Mouse (Mus musculus) activated CD4-positive, CD25-positive, alpha-beta regulatory T cell, adult 4 months (primary cell): Measurements from ENCODE around the gene Rptor. TPM values are rescaled to one million over a fixed set of nuclear protein-coding genes. Genes with fewer than 3 reads are reported as not detected.
"Not testable (repeated sequence)": the region's sequence is repeated elsewhere in the genome, so short reads cannot be mapped to it uniquely, and the experiment has no call there.

Experiments used
- ATAC-seq: one replicate; pipeline ENCODE4 v1.8.0; 2017
- polyA plus RNA-seq, 2 experiments: library from polyadenylated mRNA; unstranded; fragments of 100-300 nt; shearing (Covaris generic); gene quantifications; one replicate each; pipeline ENCODE4 v1.2.1; 2017

Rptor gene
- polyA plus RNA-seq, 2 experiments from 2014 or later: 6.1 to 6.6 TPM

GRCm38 (mm10) chr11:119657534-119657933, 54.8 kb downstream of the Rptor start:
- ATAC-seq: no peak

DNA sequence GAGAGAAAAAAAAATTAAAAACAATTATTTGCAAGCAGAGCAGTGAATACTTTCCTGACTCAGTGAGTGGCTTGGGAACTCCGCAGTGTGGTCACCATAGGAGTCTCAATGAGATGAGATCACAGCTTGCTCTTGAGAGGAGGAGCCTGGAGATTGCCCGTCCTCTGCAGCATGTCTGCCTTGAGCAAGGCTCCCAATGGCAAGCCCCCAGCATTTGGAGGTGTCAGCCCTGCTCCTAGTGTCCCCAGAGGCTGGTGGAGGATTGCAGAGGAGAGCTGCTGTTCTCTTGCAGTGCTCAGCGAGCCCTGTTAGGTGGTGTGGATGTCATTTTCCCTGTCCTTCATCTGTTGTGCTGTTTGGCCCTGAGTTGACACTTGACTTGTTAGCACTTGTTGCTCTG, 56.6 kb downstream of the Rptor start:
- ATAC-seq: no peak

DNA sequence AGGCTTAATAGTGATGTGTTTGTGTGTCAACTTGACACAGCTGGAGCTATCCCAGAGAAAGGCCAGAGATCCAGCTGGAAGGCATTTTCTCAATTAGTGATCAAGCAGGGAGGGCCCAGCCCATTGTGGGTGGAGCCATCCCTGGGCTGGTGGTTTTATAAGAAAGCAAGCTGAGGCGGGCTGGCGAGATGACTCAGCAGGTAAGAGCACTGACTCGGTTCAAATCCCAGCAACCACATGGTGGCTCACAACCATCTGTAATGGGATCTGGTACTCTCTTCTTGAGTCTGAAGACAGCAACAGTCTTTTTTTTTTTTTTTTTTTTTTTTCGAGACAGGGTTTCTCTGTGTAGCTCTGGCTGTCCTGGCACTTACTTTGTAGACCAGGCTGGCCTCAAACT, 58.8 kb downstream of the Rptor start:
- ATAC-seq: not testable (repeated sequence)

GRCm38 (mm10) chr11:119663876-119664275, 61.2 kb downstream of the Rptor start:
- ATAC-seq: no peak

DNA sequence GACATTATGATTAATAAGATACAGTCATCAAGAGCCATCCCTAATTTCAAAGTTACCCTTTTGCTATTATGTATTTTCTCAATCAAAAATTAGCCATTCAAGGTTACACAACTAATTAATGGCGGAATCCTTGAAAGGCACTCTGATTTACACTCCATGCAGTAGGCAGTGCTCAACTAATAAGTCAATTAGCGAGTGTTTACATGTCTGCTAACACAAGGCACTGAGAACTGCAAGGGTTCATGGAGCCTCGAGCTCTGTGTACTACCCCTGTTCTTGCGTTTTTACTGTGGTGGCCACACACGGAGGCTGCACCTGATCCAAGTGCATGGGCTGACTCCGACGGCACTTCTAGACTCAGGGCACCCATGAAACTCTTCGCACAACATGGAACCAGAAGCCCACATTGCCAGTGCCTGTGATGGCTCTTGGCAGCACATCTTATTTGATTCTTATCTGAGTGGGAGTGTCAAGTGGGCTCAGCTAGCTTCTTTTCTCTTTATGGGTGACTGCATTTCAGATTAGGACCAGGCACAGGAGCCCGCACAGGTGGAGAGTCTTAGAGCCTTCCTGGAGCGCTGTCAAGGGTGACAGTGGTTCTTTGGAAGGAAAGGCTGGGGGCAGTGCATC, 62.1 kb downstream of the Rptor start:
- ATAC-seq: no peak

DNA sequence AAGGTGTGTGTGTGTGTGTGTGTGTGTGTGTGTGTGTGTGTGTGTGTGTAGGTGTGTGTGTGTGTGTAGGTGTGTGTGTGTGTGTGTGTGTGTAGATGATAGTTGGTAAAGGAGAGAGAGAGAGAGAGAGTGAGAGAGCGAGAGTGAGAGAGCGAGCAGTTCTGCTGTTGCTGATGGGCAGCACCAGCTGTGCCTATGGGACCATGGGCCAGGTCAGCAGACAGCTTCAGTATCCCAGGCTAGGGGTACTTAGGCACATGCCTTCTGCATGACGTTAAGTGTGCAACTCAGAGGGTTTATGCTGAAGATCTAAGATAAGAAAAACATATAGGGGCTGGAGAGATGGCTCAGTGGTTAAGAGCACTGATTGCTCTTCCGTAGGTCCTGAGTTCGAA, 62.6 kb downstream of the Rptor start:
- no peak for ATAC-seq

DNA sequence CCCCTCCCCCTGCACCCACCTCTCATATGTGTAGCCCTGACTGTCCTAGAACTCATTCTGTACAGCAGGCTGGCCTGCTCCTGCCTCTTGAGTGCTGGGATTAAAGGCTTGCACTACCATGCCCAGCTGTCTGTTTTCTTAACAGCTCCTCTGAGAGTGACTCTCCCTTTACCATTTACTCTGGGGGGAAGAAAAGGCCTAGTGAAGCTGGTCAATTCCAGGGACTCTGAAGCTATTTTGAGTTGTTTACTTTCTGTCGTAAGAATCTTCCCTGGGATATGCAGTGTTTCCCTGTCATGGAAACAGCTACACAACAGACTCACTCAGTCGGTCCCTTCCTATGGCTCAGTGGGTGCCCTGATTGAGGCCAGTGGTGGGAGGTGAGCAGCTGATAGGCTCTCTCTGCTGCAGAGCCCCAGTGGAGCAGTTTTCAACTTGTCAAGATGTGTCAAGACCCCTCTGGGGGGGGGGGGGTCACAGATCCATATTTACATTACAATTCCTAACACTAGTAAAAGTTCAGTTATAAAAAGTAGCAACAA, 63.9 kb downstream of the Rptor start:
- ATAC-seq: no peak

- peak; percentile 99 for ATAC-seq
Observed at GRCm38 (mm10) chr11:119670690-119671666, 68.3 kb downstream of the Rptor start.

DNA sequence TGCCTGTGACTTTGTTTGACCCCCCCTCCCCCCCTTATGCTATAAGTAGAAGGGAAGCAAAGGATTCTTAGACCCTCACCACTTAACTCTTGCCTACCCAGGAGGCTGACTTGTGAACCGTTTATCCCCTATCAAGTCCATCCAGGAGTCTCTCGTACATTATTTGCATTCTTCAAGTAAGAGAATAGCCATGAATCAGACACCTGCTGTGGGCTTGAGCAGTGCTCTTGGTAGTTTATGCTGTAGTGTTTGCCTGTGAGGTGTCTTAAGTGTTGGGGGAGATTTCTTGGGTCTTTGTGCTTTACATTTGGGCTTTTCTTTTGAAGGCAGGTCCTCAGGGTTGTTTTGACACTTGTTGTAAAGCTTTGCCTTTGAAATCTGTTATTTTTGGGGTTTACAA, 69.3 kb downstream of the Rptor start:
- no peak for ATAC-seq

DNA sequence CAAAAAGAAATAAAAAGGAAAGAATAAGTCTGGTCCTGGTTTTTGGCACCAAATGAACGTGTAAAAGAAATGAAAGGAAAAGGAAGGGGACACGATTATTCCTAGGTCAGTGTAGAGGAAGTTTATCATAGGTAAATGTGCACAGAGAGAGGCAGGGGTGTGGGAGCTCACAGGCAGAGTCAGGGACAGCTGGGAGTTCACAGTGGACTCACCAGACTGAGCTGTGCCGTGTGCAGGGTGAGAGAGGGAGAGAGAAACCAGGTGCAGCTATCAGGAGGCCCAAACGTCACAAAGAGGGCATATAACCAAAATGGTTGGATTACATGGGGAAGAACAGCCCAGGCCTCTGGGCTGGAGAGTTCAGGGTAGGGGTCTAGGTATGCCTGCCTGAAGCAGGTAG, 70.1 kb downstream of the Rptor start:
- no peak for ATAC-seq

GRCm38 (mm10) chr11:119674835-119675234, 72.1 kb downstream of the Rptor start:
- ATAC-seq: no peak

GRCm38 (mm10) chr11:119675546-119675945, 72.8 kb downstream of the Rptor start:
- no peak for ATAC-seq

DNA sequence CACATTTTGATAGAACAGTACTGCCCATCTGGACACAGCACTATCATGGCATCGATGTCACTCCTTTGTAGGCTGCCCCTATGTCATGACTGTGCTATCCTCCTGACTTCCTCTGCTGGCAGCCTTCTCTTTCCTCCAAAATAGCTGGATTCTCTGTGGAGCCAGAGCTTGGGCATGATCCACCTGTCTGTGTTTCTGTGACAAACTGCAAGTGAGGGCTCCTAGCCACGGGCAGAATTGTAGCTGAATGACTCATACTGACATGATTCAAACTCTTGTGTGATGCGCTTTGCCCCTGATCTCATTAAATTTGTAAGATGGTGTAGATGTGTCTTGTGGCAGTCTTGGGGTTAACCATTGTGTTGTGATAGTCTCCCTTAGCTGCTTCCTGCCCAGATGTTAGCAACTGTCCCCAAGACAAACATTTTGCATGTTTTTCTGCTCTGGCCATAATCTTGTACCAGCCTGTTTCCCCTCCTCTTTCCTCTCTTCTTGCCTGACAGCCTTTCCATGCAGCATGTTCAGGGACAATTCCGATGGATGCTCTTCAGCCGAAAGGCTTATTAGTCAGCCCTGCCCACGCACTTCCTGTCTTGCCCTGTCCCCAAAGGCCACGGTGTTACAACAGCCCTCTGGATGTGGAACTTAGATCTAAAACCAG, 74.2 kb downstream of the Rptor start:
- peak; percentile 63 for ATAC-seq

DNA sequence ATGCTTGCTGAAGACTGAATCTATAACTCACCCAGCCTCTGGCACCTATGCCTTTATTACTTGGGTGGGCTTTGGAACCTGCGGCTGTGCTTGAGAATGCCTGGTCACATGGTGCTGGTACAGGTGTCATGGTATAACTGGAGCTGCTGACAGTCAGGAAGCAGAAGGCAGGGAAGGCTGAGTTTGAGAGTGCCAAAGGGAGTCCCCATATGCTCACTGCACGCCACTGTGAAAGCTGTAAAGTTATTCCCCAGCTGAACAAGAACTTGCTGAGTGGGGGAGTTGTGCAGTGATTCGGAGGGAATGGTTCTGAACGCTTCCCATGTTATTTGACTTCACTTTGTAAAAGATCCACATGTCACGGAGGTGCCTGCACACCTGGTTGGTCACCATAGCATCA, 75.7 kb downstream of the Rptor start:
- no peak for ATAC-seq

GRCm38 (mm10) chr11:119680735-119681134, 78.0 kb downstream of the Rptor start:
- ATAC-seq: no peak

- no peak for ATAC-seq
Observed at GRCm38 (mm10) chr11:119682285-119682684, 79.6 kb downstream of the Rptor start.

- ATAC-seq: no peak
Observed at GRCm38 (mm10) chr11:119683796-119684195, 81.1 kb downstream of the Rptor start.

DNA sequence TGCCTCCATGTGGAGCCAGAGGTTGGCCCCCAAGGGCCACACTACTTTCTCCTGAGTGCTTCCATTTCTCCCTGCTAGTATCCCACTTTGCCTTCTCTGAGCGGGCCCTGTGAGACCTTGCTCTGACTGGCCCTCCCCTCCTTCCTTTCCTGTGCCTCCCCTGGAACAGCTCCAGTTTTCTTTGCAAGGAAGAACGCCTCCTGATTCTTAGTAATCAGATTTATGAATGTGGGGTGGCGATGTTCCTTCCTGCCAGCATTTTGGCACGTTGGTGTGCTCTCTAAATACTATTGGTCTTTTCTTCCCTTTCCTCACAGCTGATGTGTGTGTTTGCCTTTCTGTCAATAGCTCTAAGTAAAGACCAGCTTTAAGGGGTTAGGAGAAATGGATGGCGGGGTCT, 82.8 kb downstream of the Rptor start:
- no peak for ATAC-seq

- ATAC-seq: no peak
Observed at GRCm38 (mm10) chr11:119685910-119686659, 83.4 kb downstream of the Rptor start.

DNA sequence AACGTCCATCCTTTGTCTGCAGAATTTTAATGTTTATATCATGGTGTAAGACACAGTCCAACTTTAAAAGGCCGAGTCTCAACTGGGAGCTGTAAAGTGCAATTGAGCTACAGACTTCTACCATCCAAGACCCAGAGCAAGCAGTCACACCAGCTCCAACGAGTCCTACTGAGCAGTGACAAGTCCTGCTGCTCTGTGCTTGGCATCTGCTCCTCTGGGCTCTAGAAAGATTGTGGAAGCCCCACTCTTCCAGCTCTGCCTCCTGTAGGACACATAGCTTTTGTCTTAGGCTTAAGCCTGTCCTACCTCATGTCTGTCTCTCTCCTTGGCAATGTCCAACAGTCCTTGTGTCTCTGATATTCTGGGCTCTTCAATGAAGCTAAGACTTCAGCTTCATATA, 84.6 kb downstream of the Rptor start:
- ATAC-seq: no peak

DNA sequence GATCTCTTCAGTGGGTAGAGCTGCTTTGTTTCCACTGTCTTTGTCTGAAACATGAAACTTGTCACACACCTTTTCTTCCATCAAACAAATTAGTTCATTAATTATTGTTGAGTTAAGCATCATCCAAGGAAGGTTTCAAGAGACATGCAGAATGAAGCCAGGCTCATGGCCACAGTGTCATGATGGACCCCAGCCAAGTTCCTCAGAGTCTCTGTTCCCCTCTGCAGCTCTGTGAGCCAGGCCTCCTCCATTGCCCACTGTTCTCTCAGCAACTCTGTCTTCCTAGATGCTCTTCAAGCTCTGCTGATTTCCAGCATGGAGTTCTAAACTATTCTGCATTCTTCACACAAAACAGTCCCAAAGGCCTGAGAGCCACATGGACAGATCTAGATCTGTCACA, 85.3 kb downstream of the Rptor start:
- no peak for ATAC-seq

DNA sequence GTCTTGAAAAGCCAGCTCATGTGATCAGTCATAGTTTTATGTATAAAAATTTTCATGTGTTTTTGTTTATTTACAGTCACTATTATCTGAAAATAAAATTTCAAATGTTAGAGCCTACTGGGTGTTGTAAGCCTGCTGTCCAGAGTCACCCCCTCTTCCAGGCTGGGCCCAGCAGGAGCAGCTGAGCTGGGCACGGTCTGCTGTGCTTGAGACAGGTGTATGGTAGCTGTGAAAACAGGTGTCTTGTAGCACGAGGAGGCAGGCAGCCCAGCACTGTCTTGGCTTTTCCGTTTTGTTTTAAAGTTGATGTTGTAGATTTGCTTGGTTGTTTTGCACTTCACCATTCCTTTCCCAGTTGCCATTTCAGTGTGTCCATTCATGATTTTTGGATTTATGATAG, 87.2 kb downstream of the Rptor start:
- no peak for ATAC-seq
